Mouse (Mus musculus): ENCODE measurements around the gene Smpd4. TPM values are rescaled to one million over a fixed set of nuclear protein-coding genes. Genes with fewer than 3 reads are reported as not detected.

The Smpd4 gene
- polyA plus RNA-seq, 1 experiment, result 42.5 TPM

DNA sequence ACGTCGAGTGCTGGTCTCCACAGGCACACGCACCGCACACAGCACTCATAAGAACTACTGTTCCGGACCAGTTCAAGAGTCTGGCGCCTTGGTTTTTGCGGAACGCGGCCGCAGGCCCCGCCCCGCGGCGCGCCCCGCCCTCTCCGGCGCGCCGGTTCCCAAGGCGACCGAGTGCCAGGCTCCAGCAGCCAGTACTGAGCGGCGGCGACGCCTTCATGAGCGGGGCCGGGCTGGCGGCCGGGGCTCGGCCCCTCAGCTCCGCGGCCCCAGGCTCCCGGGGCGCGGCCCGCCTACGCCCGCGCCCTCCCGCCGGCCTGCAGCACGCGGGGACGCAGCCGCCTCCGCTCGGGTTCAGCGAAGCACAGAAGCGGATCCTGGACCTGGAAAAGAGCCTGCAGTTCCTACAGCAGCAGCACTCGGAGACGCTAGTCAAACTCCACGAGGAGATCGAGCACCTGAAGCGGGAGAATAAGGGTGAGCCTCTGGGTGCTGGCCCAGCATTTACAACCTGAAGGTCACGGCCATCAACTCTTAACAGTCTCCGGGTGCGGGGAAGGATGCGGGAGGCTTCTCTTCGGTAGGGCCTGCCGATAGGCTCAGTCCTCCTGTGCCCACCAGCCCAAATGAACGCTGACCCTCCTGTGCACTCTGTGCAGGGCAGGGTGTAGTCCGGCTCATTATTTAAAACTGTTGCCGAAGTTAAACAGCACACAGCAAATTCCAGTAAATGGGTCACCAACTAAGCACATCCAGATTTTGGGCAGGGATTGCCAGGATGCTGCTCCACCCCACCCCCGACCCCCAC, 27.4 kb downstream of the Smpd4 start, which contains the start of gene Ccdc74a:
Gene Ccdc74a, plus strand, starts transcription at position 161 of the 805 bp plus-strand sequence.
- Histone ChIP-seq H3K4me3 (ENCODE audit: extremely low read depth, insufficient read depth, insufficient read length) (peak within 1 kb of the TSS; percentile 44; the same call in 1 of the 2 replicates), H3K27ac (ENCODE audit: insufficient read depth, low read length) (no peak within 1 kb of the TSS), H3K27me3 (ENCODE audit: control insufficient read depth, insufficient read depth, low read length) (0 out of 2 replicates have a peak, but pooled peaks cover 2% of the 10 kb centered on the region), H3K4me1 (ENCODE audit: control insufficient read depth, insufficient read depth, insufficient read length) (peaks cover 7% of the 10 kb centered on the region), H3K36me3 (ENCODE audit: control insufficient read depth, insufficient read depth, low read length) (peaks cover 17% of the 10 kb centered on the region)
- 5% methylated on average over 65 of the region's 65 CpGs for WGBS
- TF ChIP-seq POLR2A (IDR thresholded peaks at IDR 0.05; ENCODE audit: low read depth, low read length) (no peak), CTCF (IDR thresholded peaks at IDR 0.05; ENCODE audit: extremely low read depth, insufficient read depth, insufficient read length, insufficient replicate concordance) (no peak)
- peak; percentile 42 to 69 for DNase-seq (ENCODE audit: low read depth in 1 of 2, low spot score in 2 of 2)

DNA sequence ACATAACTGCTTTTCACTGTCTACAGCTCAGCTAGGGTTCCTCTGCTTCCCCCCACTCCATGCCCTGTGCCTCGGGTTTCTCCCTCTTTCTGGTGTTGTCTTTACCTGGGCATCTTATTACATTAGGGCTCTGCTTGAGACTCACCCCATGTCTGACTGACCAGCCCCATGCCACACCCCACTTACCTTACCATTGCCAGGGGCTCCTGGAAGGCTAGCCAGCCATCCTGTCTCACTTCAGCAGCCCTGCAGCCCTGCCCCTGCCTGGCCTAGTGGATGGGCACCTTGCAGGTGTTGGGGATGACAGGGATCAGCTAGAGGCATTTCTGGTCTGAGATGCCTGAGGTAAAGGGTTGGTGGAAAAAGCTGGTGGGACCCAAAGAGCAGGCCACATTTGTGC, 28.0 kb downstream of the Smpd4 start:
- Histone ChIP-seq H3K36me3 (ENCODE audit: control insufficient read depth, insufficient read depth, low read length) (peaks cover 20% of the 10 kb centered on the region), H3K27me3 (ENCODE audit: control insufficient read depth, insufficient read depth, low read length) (0 out of 2 replicates have a peak, but pooled peaks cover 2% of the 10 kb centered on the region), H3K4me1 (ENCODE audit: control insufficient read depth, insufficient read depth, insufficient read length) (peaks cover 7% of the 10 kb centered on the region), H3K27ac (ENCODE audit: insufficient read depth, low read length) (no peak overlapping the region), H3K4me3 (ENCODE audit: extremely low read depth, insufficient read depth, insufficient read length) (no peak overlapping the region)
- 65% methylated on average over 1 of the region's 1 CpGs for WGBS
- no peak for DNase-seq (ENCODE audit: low read depth in 1 of 2, low spot score in 2 of 2)
- TF ChIP-seq CTCF (IDR thresholded peaks at IDR 0.05; ENCODE audit: extremely low read depth, insufficient read depth, insufficient read length, insufficient replicate concordance) (no peak), POLR2A (IDR thresholded peaks at IDR 0.05; ENCODE audit: low read depth, low read length) (no peak)

DNA sequence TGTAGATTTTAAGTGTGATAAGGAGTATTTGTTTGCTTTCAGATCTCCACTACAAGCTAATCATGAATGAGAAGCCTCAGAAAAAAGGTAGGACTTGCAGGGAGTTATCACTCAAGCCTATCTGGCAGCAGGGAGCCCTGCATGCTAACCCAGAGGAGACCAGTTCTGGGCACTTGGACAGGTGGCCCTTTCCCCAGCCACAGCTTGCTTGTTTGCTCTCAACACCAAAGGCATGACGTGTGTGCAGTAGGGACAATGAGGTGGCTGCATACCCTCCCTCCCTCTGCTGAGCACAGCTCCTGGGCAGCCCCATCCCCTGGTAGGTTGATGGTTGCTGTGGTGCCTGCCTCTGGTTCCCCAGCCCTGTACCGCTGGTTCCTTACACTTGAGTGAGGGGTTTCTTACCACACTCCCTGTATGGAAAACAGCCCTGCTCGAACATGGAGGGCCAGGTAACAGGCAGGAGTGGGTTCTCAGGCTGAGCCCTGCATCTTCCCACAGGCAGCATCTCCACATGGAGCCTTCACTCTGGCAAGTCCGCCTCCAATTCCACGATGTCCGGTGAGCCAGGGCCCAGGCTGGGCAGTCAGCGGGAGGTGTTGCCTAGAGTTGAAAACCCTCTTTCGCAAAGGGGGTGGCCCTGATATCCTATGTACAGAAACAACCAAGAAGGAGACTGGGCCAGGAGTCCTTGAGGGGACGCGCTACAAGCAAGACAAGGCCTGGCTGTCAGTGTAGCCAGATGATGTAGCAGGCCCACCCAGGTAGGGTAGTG, 28.6 kb downstream of the Smpd4 start:
- no peak for TF ChIP-seq POLR2A (IDR thresholded peaks at IDR 0.05; ENCODE audit: low read depth, low read length)
- no peak for TF ChIP-seq CTCF (IDR thresholded peaks at IDR 0.05; ENCODE audit: extremely low read depth, insufficient read depth, insufficient read length, insufficient replicate concordance)
- 96% methylated on average over 10 of the region's 10 CpGs for WGBS
- DNase-seq (ENCODE audit: low read depth in 1 of 2, low spot score in 2 of 2), result no peak
- Histone ChIP-seq H3K27me3 (ENCODE audit: control insufficient read depth, insufficient read depth, low read length) (0 out of 2 replicates have a peak, but pooled peaks cover 2% of the 10 kb centered on the region), H3K4me3 (ENCODE audit: extremely low read depth, insufficient read depth, insufficient read length) (no peak overlapping the region), H3K27ac (ENCODE audit: insufficient read depth, low read length) (no peak overlapping the region), H3K36me3 (ENCODE audit: control insufficient read depth, insufficient read depth, low read length) (peaks cover 19% of the 10 kb centered on the region), H3K4me1 (ENCODE audit: control insufficient read depth, insufficient read depth, insufficient read length) (peaks cover 7% of the 10 kb centered on the region)

DNA sequence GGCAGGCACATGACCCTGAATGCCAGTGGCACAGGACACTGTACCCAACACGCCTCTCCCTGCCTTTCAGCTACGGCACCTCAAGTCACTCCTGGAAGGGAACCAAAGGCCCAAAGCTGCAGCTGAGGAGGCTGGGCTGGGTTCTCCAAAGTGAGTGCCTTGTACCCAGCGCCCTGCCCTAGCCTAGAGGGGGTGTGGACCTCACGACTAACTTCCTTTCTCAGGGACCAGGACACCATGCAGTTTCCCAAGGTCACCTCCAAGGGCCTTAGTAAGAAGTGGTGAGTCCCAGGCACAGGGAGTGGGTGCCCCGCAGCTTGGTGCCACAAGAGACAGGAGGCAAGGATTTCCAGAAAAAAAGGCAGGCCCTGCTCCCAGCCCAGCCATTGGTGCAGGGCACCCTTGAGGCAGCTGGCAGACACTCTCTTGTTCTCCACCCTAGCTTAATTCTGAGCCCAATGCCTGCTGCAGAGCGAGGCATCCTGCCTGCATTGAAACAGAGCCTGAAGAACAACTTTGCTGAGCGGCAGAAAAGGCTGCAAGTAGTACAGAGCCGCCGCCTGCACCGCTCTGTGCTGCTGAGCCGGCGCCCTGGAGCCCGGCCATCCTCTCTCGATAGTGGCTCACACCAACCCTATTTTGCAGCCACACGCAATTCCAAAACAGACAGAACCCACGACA, 30.9 kb downstream of the Smpd4 start:
- DNase-seq (ENCODE audit: low read depth in 1 of 2, low spot score in 2 of 2), result no peak
- Histone ChIP-seq H3K27ac (ENCODE audit: insufficient read depth, low read length) (no peak overlapping the region), H3K36me3 (ENCODE audit: control insufficient read depth, insufficient read depth, low read length) (peaks cover 27% of the 10 kb centered on the region), H3K4me1 (ENCODE audit: control insufficient read depth, insufficient read depth, insufficient read length) (peaks cover 7% of the 10 kb centered on the region), H3K27me3 (ENCODE audit: control insufficient read depth, insufficient read depth, low read length) (0 out of 2 replicates have a peak, but pooled peaks cover 2% of the 10 kb centered on the region), H3K4me3 (ENCODE audit: extremely low read depth, insufficient read depth, insufficient read length) (no peak overlapping the region)
- 94% methylated on average over 16 of the region's 16 CpGs for WGBS
- no peak for TF ChIP-seq CTCF (IDR thresholded peaks at IDR 0.05; ENCODE audit: extremely low read depth, insufficient read depth, insufficient read length, insufficient replicate concordance)
- TF ChIP-seq POLR2A (IDR thresholded peaks at IDR 0.05; ENCODE audit: low read depth, low read length), result no peak

DNA sequence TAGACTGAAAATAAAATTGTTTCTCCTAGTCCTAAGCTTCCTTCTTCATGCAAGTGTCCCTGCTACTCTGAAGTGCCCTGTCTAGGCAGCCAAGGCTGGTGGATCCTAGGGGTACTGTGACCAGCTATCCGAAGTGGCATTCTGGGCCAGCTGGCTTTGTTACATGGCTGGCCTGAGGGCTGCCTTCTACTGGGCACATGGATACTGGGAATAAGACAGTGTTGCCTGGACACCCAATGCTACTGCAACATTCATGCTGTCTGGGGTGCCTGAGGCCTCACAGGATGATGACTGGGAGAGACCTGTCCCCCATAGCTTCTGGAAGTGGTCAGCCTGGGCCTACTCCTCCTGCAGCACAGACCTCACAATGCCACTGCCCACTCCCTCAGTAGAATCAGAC, 31.6 kb downstream of the Smpd4 start:
- 0 out of 2 replicates have a peak, but pooled peaks cover 2% of the 10 kb centered on the region for H3K27me3 ChIP-seq (ENCODE audit: control insufficient read depth, insufficient read depth, low read length)
- peaks cover 7% of the 10 kb centered on the region for H3K4me1 ChIP-seq (ENCODE audit: control insufficient read depth, insufficient read depth, insufficient read length)
- no peak for DNase-seq (ENCODE audit: low read depth in 1 of 2, low spot score in 2 of 2)
- H3K4me3 ChIP-seq (ENCODE audit: extremely low read depth, insufficient read depth, insufficient read length), result no peak overlapping the region
- TF ChIP-seq POLR2A (IDR thresholded peaks at IDR 0.05; ENCODE audit: low read depth, low read length) (no peak), CTCF (IDR thresholded peaks at IDR 0.05; ENCODE audit: extremely low read depth, insufficient read depth, insufficient read length, insufficient replicate concordance) (no peak)
- H3K27ac ChIP-seq (ENCODE audit: insufficient read depth, low read length), result no peak overlapping the region
- 100% methylated on average over 1 of the region's 1 CpGs for WGBS
- H3K36me3 ChIP-seq (ENCODE audit: control insufficient read depth, insufficient read depth, low read length), result peaks cover 33% of the 10 kb centered on the region

DNA sequence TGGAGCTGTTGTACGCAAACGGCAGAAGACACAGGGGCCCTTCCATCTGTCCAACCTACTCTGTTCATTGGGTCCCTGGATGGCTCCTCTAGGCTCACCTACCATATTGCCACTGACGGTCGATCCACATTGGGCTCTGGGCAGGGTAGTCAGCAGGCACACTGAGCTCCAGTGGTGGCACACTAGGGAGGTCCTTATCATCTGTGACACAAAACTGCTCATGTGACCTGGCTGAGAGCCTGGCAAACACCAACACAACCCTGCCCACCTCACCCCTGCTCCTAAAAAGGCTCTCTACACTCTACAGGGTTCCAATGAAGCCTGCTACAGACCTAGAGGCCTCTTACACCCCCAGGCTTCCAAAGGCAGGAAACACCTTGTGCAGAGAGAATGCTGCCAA, 33.5 kb downstream of the Smpd4 start:
- no peak overlapping the region for H3K27ac ChIP-seq (ENCODE audit: insufficient read depth, low read length)
- no peak overlapping the region for H3K4me3 ChIP-seq (ENCODE audit: extremely low read depth, insufficient read depth, insufficient read length)
- DNase-seq (ENCODE audit: low read depth in 1 of 2, low spot score in 2 of 2), result no peak
- WGBS, result 96% methylated on average over 4 of the region's 4 CpGs
- no peaks in the 10 kb centered on the region for H3K27me3 ChIP-seq (ENCODE audit: control insufficient read depth, insufficient read depth, low read length)
- no peaks in the 10 kb centered on the region for H3K4me1 ChIP-seq (ENCODE audit: control insufficient read depth, insufficient read depth, insufficient read length)
- peaks cover 37% of the 10 kb centered on the region for H3K36me3 ChIP-seq (ENCODE audit: control insufficient read depth, insufficient read depth, low read length)
- TF ChIP-seq CTCF (IDR thresholded peaks at IDR 0.05; ENCODE audit: extremely low read depth, insufficient read depth, insufficient read length, insufficient replicate concordance), result no peak
- no peak for TF ChIP-seq POLR2A (IDR thresholded peaks at IDR 0.05; ENCODE audit: low read depth, low read length)
